ENCODE assay signal across 20 mouse cellular contexts in the genomic region with DNA sequence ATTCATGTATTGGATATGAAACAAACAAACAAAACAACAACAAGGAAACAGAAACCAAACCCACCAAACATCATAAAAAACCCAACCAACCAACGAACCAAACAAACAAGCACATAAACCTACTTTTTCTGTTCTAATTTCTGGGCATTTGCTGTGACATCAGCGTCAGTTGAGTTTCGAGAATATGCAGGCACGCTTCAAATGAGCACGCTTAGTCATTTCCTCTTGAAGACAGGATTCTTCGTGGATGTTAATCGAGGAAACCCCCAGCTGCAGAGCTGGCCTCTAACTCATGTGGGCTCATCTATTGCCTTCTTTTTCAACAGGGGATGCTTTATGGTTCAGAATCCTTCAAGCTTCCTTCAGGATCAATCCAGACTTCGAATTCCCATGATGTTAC.
"Had no signal": no experiment of that assay in that cellular context is flagged by ENCODE, and none has a peak within 500 bp of the region (broad histone marks: within the 10 kb centered on the region; RNA-seq: fewer than 3 reads in every experiment).

No protein-coding gene starts in this region.

- H3K4me1 ChIP-seq: limb, embryonic 12.5 days; limb, embryonic 15.5 days; midbrain, embryonic 12.5 days; midbrain, embryonic 15.5 days; neural tube, embryonic 12.5 days; neural tube, embryonic 15.5 days had no signal

- H3K27me3 ChIP-seq: limb, embryonic 12.5 days; limb, embryonic 15.5 days; lung, embryonic 15.5 days; midbrain, embryonic 12.5 days; midbrain, embryonic 15.5 days; neural tube, embryonic 12.5 days; neural tube, embryonic 15.5 days had no signal

- H3K4me3 ChIP-seq: limb, embryonic 12.5 days; limb, embryonic 15.5 days; lung, embryonic 15.5 days; midbrain, embryonic 12.5 days; midbrain, embryonic 15.5 days; neural tube, embryonic 12.5 days; neural tube, embryonic 15.5 days had no signal

- H3K4me2 ChIP-seq: limb, embryonic 12.5 days; limb, embryonic 15.5 days; liver, embryonic 11.5 days; lung, embryonic 15.5 days; midbrain, embryonic 12.5 days; midbrain, embryonic 15.5 days; neural tube, embryonic 12.5 days; neural tube, embryonic 15.5 days had no signal

- H3K27ac ChIP-seq: limb, embryonic 12.5 days; limb, embryonic 15.5 days; liver, embryonic 14.5 days; lung, embryonic 15.5 days; midbrain, embryonic 12.5 days; midbrain, embryonic 15.5 days; neural tube, embryonic 12.5 days; neural tube, embryonic 15.5 days had no signal

- ATAC-seq: inflammation-experienced regulatory T-cells, adult 6 months; liver, postnatal 0 days; midbrain, embryonic 15.5 days had no signal

- H3K36me3 ChIP-seq: limb, embryonic 12.5 days; limb, embryonic 15.5 days; lung, embryonic 15.5 days; midbrain, embryonic 12.5 days; midbrain, embryonic 15.5 days; neural tube, embryonic 12.5 days; neural tube, embryonic 15.5 days had no signal

- DNase-seq: kidney, adult 8-10 months; kidney, postnatal 14 days; kidney, postnatal 4 days; left cerebral cortex, postnatal 4 days; liver, postnatal 0 days; lung, postnatal 14 days; lung, postnatal 4 days; retina, postnatal 1 day; right cerebral cortex, postnatal 25 days; thymus, postnatal 36 days had no signal

- H3K9me3 ChIP-seq: limb, embryonic 12.5 days; limb, embryonic 15.5 days; lung, embryonic 15.5 days; midbrain, embryonic 12.5 days; midbrain, embryonic 15.5 days; neural tube, embryonic 12.5 days; neural tube, embryonic 15.5 days had no signal

- H3K9ac ChIP-seq: limb, embryonic 12.5 days; limb, embryonic 15.5 days; liver, embryonic 14.5 days; liver, postnatal 0 days; lung, embryonic 15.5 days; midbrain, embryonic 12.5 days; midbrain, embryonic 15.5 days; neural tube, embryonic 12.5 days; neural tube, embryonic 15.5 days had no signal
